Mouse (Mus musculus): ENCODE data around the gene Ssx2ip. TPM values are rescaled to one million over a fixed set of nuclear protein-coding genes. Genes with fewer than 3 reads are reported as not detected.

Ssx2ip gene
- total and polyA plus RNA-seq, 2 experiments from 2014 or later, result 19.4 to 26.3 TPM

DNA sequence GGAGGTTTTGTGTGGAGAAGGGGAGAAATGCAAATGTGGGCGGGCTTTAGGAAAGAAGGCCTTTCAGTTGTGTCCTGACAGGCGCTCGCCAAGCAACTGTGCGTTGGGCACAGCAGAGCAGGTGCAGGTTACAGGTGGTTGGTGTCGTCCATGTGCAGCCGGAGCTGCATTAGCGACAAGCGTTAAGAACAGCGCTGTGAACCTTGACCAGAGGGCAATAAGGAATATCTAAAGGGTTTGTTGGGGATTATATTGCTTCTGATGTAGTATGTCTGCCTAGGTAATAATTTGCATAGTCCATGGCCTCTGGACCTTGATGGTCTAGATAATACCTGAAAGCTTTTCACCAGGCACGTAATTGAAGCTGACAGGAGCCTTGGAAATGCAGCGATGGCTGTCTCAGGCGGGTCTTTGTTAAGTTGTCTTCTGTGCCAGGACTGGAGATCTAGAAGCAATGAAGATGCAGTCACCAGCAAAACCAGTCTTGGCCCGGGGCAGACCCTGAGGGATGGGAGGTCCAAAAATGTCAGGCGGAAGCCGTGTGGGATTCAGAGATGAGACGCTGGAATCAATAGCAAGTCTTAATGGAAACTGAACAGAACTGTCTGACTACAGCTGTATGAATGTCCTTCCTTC, 2.8 kb downstream of the Ssx2ip start:
- no peak overlapping the region for H3K27ac ChIP-seq (ENCODE audit: low read depth, low read length)
- H3K4me3 ChIP-seq (ENCODE audit: low read depth, low read length), result no peak overlapping the region
- H3K4me2 ChIP-seq (ENCODE audit: low read depth, low read length, poor library complexity, severe bottlenecking), result peak overlapping the region; percentile 33
- no peaks in the 10 kb centered on the region for H3K27me3 ChIP-seq (ENCODE audit: insufficient read depth, low read length)
- H3K4me1 ChIP-seq (ENCODE audit: insufficient read depth, low read length), result peaks cover 17% of the 10 kb centered on the region
- DNase-seq (ENCODE audit: low spot score) (no peak), ATAC-seq (ENCODE audit: low FRiP score) (no peak)
- no peak for TF ChIP-seq CTCF (IDR thresholded peaks at IDR 0.05)
- WGBS, result 65% methylated on average over 16 of the region's 16 CpGs
- 0 out of 2 replicates have a peak overlapping the region, but pooled peaks have one; percentile 29 for H3K9ac ChIP-seq (replicated peaks; ENCODE audit: low read length, poor library complexity, severe bottlenecking)
- H3K9me3 ChIP-seq (ENCODE audit: low read length), result 0 out of 2 replicates have a peak, but pooled peaks cover 4% of the 10 kb centered on the region
- H3K36me3 ChIP-seq (ENCODE audit: insufficient read depth, low read length), result no peaks in the 10 kb centered on the region

DNA sequence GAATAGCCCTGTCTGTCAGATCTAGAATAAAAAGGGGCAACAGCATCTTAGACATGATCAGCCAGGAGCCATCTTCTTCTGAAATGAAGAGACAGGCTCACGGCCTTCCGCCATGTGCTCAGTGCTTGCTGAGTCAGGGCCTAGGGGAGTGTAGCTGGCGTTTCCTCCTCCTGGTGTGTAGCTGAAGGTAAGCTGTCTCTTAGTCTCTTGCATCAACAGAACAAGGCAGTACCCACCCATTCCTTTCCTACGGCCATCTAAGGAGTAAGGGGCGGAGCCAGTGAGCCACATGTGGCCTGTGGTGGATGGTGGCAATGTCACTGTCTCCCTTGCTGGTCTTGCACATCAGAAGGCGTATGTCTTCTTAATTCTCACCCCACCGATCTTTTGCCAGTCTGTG, 5.7 kb downstream of the Ssx2ip start:
- no peaks in the 10 kb centered on the region for H3K9me3 ChIP-seq (ENCODE audit: low read length)
- H3K36me3 ChIP-seq (ENCODE audit: insufficient read depth, low read length), result no peaks in the 10 kb centered on the region
- no peak for DNase-seq (ENCODE audit: low spot score)
- H3K4me1 ChIP-seq (ENCODE audit: insufficient read depth, low read length), result peaks cover 17% of the 10 kb centered on the region
- H3K27me3 ChIP-seq (ENCODE audit: insufficient read depth, low read length), result no peaks in the 10 kb centered on the region
- no peak overlapping the region for H3K27ac ChIP-seq (ENCODE audit: low read depth, low read length)
- no peak overlapping the region for H3K4me3 ChIP-seq (ENCODE audit: low read depth, low read length)
- ATAC-seq (ENCODE audit: low FRiP score), result no peak
- no peak overlapping the region for H3K9ac ChIP-seq (replicated peaks; ENCODE audit: low read length, poor library complexity, severe bottlenecking)
- no peak for TF ChIP-seq CTCF (IDR thresholded peaks at IDR 0.05)
- H3K4me2 ChIP-seq (ENCODE audit: low read depth, low read length, poor library complexity, severe bottlenecking), result no peak overlapping the region
- 88% methylated on average over 7 of the region's 7 CpGs for WGBS

- DNase-seq (ENCODE audit: low spot score) (peak; percentile 17), ATAC-seq (ENCODE audit: low FRiP score) (no peak)
- no peaks in the 10 kb centered on the region for H3K27me3 ChIP-seq (ENCODE audit: insufficient read depth, low read length)
- no peak overlapping the region for H3K4me2 ChIP-seq (ENCODE audit: low read depth, low read length, poor library complexity, severe bottlenecking)
- whole genome bisulfite sequencing, result 65% methylated on average over 2 of the region's 2 CpGs
- H3K4me1 ChIP-seq (ENCODE audit: insufficient read depth, low read length), result peaks cover 5% of the 10 kb centered on the region
- H3K27ac ChIP-seq (ENCODE audit: low read depth, low read length), result no peak overlapping the region
- no peak for TF ChIP-seq CTCF (IDR thresholded peaks at IDR 0.05)
- H3K36me3 ChIP-seq (ENCODE audit: insufficient read depth, low read length), result no peaks in the 10 kb centered on the region
- H3K9me3 ChIP-seq (ENCODE audit: low read length), result no peaks in the 10 kb centered on the region
- H3K9ac ChIP-seq (replicated peaks; ENCODE audit: low read length, poor library complexity, severe bottlenecking), result no peak overlapping the region
- H3K4me3 ChIP-seq (ENCODE audit: low read depth, low read length), result no peak overlapping the region
Observed at GRCm38 (mm10) chr3:146412008-146412407, 7.6 kb downstream of the Ssx2ip start.

DNA sequence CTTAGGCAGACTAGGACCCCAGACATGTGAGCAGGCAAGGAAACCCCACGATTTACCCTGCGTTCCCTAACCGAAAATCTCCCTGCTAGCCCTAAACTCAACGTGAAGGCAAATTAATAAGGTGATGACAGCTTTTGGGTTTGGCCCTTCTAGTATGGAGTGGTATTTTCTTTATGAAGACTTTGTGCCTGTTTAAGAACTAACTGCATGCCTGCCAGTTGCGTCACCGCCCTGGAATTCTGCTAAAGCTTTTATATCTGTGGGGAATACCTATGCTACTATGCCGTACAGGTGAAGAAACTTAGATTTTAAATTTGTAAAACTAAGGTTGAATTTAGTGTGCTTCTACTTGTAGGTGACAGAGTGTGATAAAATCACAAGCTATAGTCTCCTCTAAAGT, 8.0 kb downstream of the Ssx2ip start:
- no peak overlapping the region for H3K4me2 ChIP-seq (ENCODE audit: low read depth, low read length, poor library complexity, severe bottlenecking)
- no peak for TF ChIP-seq CTCF (IDR thresholded peaks at IDR 0.05)
- WGBS, result 96% methylated on average over 7 of the region's 7 CpGs
- DNase-seq (ENCODE audit: low spot score) (no peak), ATAC-seq (ENCODE audit: low FRiP score) (no peak)
- no peaks in the 10 kb centered on the region for H3K27me3 ChIP-seq (ENCODE audit: insufficient read depth, low read length)
- 0 out of 2 replicates have a peak, but pooled peaks cover 1% of the 10 kb centered on the region for H3K36me3 ChIP-seq (ENCODE audit: insufficient read depth, low read length)
- H3K9me3 ChIP-seq (ENCODE audit: low read length), result no peaks in the 10 kb centered on the region
- H3K9ac ChIP-seq (replicated peaks; ENCODE audit: low read length, poor library complexity, severe bottlenecking), result no peak overlapping the region
- no peak overlapping the region for H3K27ac ChIP-seq (ENCODE audit: low read depth, low read length)
- H3K4me1 ChIP-seq (ENCODE audit: insufficient read depth, low read length), result peaks cover 3% of the 10 kb centered on the region; the same call in 1 of the 2 replicates
- H3K4me3 ChIP-seq (ENCODE audit: low read depth, low read length), result no peak overlapping the region

DNA sequence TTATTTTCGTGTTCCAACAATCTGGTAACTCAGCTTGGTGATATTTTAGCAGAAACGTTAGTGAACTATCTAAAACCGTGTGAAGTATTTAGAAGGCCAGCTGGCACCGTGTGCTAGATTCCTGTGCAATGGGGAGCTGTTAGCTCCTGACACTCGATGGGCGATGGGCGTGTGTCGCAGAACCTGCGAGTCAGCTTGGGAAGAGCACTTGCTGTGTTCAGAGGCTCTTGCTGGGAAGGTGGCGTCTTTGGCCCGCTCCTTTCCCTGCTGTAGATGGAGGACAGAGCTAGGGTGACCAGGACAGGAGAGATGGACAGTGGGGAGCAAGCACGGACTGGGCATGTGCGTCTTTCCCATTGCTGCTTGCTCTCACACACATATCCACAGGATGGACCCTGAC, 8.6 kb downstream of the Ssx2ip start:
- no peak for DNase-seq (ENCODE audit: low spot score)
- Histone ChIP-seq H3K36me3 (ENCODE audit: insufficient read depth, low read length) (0 out of 2 replicates have a peak, but pooled peaks cover 3% of the 10 kb centered on the region), H3K4me1 (ENCODE audit: insufficient read depth, low read length) (no peaks in the 10 kb centered on the region), H3K9me3 (ENCODE audit: low read length) (no peaks in the 10 kb centered on the region), H3K4me3 (ENCODE audit: low read depth, low read length) (no peak overlapping the region), H3K4me2 (ENCODE audit: low read depth, low read length, poor library complexity, severe bottlenecking) (no peak overlapping the region), H3K27ac (ENCODE audit: low read depth, low read length) (no peak overlapping the region), H3K27me3 (ENCODE audit: insufficient read depth, low read length) (no peaks in the 10 kb centered on the region), H3K9ac (replicated peaks; ENCODE audit: low read length, poor library complexity, severe bottlenecking) (no peak overlapping the region)
- ATAC-seq (ENCODE audit: low FRiP score), result no peak
- no peak for TF ChIP-seq CTCF (IDR thresholded peaks at IDR 0.05)
- 94% methylated on average over 13 of the region's 13 CpGs for WGBS

GRCm38 (mm10) chr3:146413992-146414391, 9.6 kb downstream of the Ssx2ip start:
- H3K9ac ChIP-seq (replicated peaks; ENCODE audit: low read length, poor library complexity, severe bottlenecking), result no peak overlapping the region
- no peaks in the 10 kb centered on the region for H3K9me3 ChIP-seq (ENCODE audit: low read length)
- no peak overlapping the region for H3K27ac ChIP-seq (ENCODE audit: low read depth, low read length)
- H3K4me3 ChIP-seq (ENCODE audit: low read depth, low read length), result no peak overlapping the region
- TF ChIP-seq CTCF (IDR thresholded peaks at IDR 0.05), result no peak
- ATAC-seq (ENCODE audit: low FRiP score) (no peak), DNase-seq (ENCODE audit: low spot score) (no peak)
- H3K36me3 ChIP-seq (ENCODE audit: insufficient read depth, low read length), result peaks cover 9% of the 10 kb centered on the region
- WGBS, result 84% methylated on average over 4 of the region's 4 CpGs
- H3K27me3 ChIP-seq (ENCODE audit: insufficient read depth, low read length), result no peaks in the 10 kb centered on the region
- no peak overlapping the region for H3K4me2 ChIP-seq (ENCODE audit: low read depth, low read length, poor library complexity, severe bottlenecking)
- H3K4me1 ChIP-seq (ENCODE audit: insufficient read depth, low read length), result no peaks in the 10 kb centered on the region
